Mouse (Mus musculus) liver, postnatal 0 days (tissue): Measurements from ENCODE around the gene Epn3.

Experiments used
- CTCF ChIP-seq: sonication (generic); IDR thresholded peaks from 2 replicates; pipeline ENCODE4 v1.5.1; 2016; ENCODE audit warnings: antibody characterized with exemption, low read depth
- EP300 ChIP-seq: IDR thresholded peaks from 2 replicates; pipeline ENCODE4 v1.6.1; 2016; ENCODE audit warnings: antibody characterized with exemption, low read depth, mild to moderate bottlenecking

DNA sequence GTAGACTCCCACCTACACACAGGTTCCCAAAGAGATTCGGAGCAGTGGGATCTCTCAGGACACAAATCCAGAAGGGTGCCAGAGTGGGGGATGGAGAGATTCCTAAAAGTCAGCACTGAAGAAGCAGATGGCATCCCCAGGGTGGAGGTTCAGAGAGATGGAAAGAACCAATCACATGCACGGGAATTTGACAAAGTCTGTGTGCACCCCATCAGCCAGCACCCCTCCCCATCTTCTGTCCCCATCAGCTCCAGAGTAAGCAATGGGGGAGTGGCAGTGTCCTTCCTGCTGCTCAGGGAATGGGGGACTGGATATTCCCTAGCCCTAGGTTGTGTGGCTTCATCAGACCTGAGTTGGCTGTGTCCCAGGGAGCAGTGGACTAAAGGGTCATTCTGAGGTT, 739 bp downstream of the Epn3 start:
- TF ChIP-seq EP300 (no peak), CTCF (no peak)
